Mouse (Mus musculus) thymus, adult 18-20 months (tissue): ENCODE data around the gene Ppp1r21.

Source experiments
- DNase-seq, 2 experiments: peaks; one replicate each; pipeline ENCODE4 v3.0.0; 2022; ENCODE audit warnings: mixed read lengths in 2 of 2

The Ppp1r21 gene

GRCm38 (mm10) chr17:88530667-88531066 lies 749 bp downstream of the Ppp1r21 start:
- no peak for DNase-seq

DNA sequence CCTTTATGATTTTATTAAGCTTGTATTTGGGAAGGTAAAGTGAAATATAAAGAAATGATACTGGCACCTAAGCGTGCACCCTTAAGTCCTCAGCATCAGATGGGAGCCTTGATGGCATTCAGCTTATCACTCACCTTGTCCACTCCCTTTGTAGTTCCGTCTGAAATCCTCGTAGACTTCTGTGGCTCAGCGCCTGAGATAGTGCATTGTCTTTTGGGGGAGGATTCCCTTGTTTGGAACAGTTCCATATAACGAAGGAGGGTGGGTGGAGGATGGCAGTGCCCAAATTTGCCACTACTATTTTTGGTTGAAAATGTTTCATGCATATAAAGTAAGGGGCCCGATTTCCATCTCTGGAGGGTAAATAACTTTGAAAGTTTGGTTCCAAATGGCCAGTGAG lies 1.3 kb downstream of the Ppp1r21 start:
- DNase-seq = no peak

DNA sequence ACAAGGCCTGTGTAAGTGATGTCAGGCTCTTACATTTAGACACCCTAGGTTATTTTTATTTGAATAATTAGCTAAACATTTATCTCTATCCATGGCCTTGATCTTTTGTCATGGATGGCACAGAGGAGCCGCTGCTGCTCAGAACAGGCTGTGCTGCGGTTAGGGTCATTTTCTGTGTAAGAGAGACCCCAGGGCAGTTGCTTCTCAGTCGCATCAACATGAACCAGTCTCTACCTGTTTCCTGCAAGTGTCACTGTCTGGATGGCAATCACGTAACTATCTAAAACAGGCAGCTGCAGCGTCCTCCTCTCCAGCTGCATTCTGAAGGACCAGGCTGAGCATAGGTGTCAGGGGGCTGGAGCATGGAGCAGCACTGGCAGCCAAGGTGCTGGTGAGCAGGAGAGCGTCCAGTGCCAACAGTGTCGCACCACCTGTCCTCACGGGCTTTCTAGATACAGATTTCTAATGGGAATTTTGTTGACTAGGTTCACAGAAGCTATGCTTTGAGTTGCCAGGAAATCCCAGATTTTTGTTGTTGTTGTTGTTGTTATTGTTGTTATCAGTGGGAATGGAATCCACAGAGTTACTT lies 8.0 kb downstream of the Ppp1r21 start:
- DNase-seq = no peak

- no peak for DNase-seq
Measured at GRCm38 (mm10) chr17:88542771-88543416, 13.0 kb downstream of the Ppp1r21 start.

GRCm38 (mm10) chr17:88543417-88543782 lies 13.5 kb downstream of the Ppp1r21 start:
- DNase-seq = no peak

DNA sequence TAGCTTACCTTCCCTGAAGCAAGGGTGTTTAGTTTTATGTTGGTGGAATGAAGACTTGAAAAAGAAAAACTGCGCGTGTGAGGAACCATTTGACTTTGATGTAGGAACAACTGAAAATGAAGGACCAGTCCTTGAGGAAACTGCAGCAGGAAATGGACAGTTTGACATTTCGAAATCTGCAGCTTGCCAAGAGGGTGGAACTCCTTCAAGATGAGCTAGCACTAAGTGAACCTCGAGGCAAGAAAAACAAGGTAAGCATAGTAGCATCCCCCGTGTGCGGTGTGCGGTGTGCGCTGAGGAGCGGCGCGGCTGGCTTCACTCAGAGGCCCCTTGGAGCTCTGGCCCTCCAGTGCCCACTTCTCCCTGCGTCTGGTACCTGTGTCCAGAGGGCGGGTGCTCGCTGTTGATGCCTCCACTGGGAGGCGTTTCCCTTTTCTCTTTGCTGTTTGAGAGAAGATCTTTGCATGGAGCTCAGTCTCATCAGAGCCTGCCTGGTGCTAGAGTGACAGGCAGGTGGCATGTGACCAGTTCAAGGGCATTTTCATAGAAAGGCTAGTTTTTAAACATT lies 15.4 kb downstream of the Ppp1r21 start:
- DNase-seq = no peak

DNA sequence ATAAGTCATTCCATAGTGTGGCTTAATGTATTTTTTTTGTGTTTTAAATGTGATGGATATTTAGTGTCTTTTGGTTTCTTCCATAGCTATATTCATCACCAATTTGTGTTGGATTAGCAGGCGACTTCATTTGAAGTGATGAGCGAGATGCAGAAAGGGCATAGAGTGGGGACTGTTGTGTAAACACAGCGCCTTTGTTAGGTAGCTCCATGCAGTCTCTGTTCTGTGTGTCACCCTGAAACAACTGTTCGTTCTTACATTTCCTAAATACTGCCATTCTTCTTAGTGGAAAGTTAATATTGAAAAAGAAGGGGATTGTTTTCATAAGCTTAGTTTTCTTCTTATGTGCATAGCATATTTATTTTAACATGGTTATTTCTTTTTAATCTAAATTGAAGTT lies 16.8 kb downstream of the Ppp1r21 start:
- DNase-seq = no peak

DNA sequence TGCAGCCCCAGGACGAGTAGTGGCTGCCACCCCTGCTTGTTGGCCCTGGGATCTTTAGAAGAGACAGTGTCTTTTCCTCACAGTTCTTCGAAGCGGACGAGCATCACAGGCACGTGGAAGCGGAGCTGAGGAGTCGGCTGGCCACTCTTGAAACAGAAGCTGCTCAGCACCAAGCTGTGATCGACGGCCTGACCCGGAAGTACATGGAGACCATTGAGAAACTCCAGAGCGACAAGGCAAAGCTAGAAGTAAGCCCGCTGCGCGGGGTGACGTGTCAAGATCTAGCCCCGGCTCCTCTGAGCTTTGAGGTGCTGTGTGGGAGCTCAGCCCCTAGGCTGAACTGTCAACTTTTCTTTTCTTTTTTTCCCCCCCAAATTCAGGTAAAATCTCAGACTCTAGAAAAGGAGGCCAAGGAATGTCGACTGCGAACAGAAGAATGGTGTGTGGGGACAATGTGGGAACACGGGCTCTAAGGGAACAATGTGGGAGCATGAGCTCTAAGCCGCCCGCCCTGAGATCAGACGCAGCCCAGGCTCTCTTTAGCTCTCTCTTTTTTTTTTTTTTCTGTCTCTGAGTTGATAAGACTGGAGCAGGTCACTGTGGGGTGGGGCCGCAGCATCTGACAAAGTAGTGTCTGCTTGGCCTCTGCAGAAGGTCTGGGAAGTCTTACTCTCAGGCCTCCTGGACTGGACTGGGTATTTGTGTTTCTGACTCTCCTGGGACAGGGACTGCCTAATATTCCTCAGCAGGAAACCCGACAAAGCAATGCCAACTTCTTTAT lies 19.7 kb downstream of the Ppp1r21 start:
- DNase-seq = no peak

GRCm38 (mm10) chr17:88550351-88550750 lies 20.4 kb downstream of the Ppp1r21 start:
- DNase-seq = no peak

- no peak for DNase-seq
Measured at GRCm38 (mm10) chr17:88550981-88551940, 21.3 kb downstream of the Ppp1r21 start.

DNA sequence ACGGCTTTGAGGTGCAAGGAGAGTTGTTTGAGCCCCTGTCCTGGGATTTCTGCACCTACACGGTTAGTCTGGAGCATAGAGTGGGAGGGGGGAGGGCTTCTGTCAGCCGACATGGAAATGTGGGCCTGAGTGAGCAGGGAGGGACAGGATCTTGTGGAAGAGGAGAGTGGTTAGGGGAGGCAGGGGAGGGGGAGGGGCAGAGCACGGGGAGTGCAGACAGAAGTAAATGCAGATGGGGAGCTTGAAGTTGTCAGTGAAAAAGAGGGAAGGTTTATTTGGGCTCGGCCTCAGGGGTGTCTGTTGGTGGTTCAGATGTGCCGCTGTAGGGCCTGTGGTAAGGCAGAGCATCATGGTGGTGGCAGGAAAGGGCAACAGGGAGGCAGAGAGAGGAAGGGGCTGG lies 22.6 kb downstream of the Ppp1r21 start:
- DNase-seq = no peak

DNA sequence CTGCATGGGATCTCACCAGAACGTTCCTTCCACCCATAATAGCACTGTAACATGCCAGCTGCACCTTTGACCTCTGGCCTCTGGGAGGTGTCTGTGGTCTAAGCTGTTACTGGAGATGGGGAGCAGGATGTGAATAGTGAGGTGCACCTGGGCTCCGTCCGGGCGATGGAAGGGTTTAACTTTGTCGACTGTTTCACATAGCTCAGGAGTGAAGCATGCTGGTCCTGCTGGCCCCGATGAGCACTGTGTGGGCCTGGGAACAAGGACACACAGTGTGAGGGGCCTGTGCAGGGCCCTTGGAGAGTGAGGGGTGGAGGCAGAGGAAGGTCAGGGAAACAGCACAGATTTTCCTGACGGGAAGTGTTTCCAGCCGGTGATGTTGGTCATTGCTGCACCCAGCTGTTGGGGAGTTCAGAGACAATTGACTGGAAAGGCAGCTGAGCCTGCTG lies 23.1 kb downstream of the Ppp1r21 start:
- peak; percentile 43 to 70 for DNase-seq

DNA sequence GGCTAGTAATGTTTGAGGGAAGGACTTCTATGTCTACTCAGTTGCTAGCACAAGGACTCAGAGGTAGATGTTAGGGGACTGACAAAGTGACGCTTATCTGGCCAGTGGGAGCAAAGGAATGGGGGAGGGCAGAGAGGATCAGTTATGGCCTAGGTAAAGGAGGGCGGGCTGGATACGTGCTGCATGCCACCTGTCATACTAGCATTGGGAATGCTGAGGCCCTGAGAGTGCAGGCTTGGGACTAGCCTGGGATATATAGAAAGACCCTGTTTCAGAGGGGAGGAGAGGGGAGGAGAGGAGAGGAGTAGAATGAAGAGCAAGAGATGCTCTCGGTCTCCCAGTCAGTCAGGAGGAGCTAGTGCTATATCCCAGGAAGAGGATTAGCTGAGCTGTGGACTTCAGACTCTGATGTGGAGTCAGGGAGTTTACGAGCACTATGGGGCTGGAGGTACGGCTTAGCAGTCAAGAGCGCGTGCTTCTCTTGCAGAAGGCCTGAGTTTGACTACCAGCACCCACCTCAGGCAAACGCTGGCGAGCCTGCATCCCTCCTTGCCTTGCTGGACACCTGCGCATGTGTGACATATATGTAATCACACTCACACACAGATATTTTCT lies 23.7 kb downstream of the Ppp1r21 start:
- DNase-seq = no peak

- DNase-seq = no peak
Measured at GRCm38 (mm10) chr17:88556176-88556575, 26.3 kb downstream of the Ppp1r21 start.

DNA sequence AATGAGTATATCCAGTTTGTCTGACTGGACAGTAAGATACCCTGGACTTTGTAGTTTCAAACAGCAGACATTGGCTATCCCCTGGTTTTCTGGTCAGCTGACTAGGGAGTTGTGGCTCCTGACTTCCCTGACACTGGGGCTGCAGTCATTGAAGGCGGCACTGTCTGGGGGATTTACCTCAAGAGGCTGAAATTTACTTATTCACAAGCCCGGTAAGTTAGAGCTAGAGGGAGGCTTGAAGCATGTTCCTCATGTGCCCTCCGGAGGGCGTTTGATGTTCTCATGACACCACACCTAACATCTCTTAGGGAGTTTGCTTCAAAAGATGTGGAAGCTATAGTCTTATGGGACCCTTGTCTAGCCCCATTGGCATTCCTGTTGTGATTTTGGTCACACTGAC lies 26.8 kb downstream of the Ppp1r21 start:
- no peak for DNase-seq

DNA sequence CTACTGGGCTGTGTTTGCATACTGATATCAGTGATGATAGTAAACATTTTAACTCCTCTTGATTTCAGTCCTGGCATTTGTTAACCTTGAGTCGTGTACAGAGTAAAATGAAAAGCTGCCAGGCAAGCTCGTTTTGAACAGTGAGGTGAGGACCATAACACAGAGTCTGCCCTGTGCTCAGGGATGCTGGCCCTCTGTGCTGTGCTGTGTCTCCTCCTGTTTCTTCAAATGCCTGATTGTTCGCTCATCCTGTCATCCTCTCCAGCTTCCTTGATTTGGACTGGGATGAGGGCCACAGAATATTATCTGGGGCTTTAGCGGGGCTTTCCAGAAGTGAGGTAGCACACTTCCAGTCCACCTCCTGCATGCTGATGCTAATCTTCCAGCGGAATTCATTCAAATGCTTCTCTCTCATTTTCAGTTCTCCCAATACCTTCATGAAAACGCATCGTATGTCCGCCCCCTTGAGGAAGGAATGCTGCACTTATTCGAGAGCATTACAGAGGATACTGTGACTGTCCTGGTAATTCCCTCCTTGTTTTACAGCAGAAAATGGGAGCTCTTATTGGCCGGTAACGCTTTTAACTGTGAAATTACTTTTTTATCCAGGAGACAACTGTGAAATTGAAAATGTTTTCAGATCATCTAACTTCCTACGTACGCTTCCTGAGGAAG lies 28.4 kb downstream of the Ppp1r21 start:
- no peak for DNase-seq

- DNase-seq = no peak
Measured at GRCm38 (mm10) chr17:88563611-88564010, 33.7 kb downstream of the Ppp1r21 start.

GRCm38 (mm10) chr17:88569807-88570540 lies 40.1 kb downstream of the Ppp1r21 start:
- no peak for DNase-seq

DNA sequence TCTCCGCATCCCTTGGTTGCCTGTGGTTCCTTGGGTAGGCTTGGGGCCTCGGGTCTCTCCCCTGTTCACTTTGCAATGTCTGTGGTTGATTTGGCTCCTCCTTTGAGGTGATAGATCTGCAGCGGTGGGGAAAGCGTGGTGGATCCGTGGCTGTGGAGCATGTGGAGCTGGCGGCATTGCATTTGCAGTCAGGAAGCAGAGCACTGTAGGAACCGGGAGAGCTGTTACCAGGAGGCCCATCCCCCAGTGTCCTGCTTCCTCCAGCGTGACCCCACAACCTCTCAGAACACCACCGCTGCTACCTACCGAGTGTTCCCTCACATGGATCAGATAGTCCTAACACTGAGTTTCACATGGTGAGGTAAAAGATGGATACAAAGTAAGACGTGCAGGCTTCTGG lies 40.9 kb downstream of the Ppp1r21 start:
- no peak for DNase-seq

GRCm38 (mm10) chr17:88574811-88575210 lies 44.9 kb downstream of the Ppp1r21 start:
- no peak for DNase-seq
